ENCODE assay signal across 20 mouse cellular contexts in the genomic region with DNA sequence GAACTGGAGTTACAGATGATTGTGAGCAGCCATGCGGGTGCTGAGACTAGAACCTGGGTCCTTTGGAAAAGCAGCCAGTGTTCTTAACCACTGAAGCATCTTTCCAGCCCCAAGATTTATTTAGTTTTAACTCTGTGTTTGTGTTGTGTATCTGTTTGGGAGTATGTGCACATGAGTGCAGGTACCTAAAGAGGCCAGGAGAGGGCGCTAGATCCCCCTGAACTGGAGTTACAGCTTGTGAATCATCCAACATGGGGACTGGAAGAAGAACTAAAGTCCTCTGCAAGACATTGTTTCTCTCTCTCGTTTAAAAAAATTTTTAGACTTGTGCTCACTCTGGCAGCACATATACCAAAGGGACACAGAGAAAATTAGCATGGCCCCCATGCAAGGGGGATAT. TPM values are rescaled to one million over a fixed set of nuclear protein-coding genes. Genes with fewer than 3 reads are reported as not detected.
DNase-seq lines count a peak whose midpoint lies in the region; ATAC-seq and TF ChIP-seq lines count a peak whose summit lies in the region.
"Had no signal": no experiment of that assay in that cellular context is flagged by ENCODE, and none has a peak within 500 bp of the region (broad histone marks: within the 10 kb centered on the region; RNA-seq: fewer than 3 reads in every experiment).

No protein-coding gene starts in this region.

- H3K9me3 ChIP-seq in kidney, postnatal 0 days (replicated peaks; ENCODE audit: low read length) = no peaks in the 10 kb centered on the region
- H3K9me3 ChIP-seq: embryonic facial prominence, embryonic 13.5 days; limb, embryonic 10.5 days; neural tube, embryonic 13.5 days had no signal

- H3K27me3 ChIP-seq in kidney, postnatal 0 days (ENCODE audit: insufficient read depth, low read length) = no peaks in the 10 kb centered on the region
- H3K27me3 ChIP-seq: embryonic facial prominence, embryonic 13.5 days; neural tube, embryonic 13.5 days had no signal

- peak; percentile 41; the same call in 1 of the 2 replicates for TF ChIP-seq CTCF in kidney, postnatal 0 days (IDR thresholded peaks at IDR 0.05; ENCODE audit: low read depth)
- peak; percentile 29; the same call in 1 of the 2 replicates for TF ChIP-seq CTCF in brain, embryonic 14.5 days (IDR thresholded peaks at IDR 0.05; ENCODE audit: borderline replicate concordance, extremely low read depth, insufficient read depth, insufficient read length)

- no peak overlapping the region for H3K9ac ChIP-seq in kidney, postnatal 0 days (ENCODE audit: low read depth, low read length)
- H3K9ac ChIP-seq: embryonic facial prominence, embryonic 13.5 days; liver, embryonic 13.5 days; neural tube, embryonic 13.5 days had no signal

- no peak overlapping the region for H3K4me3 ChIP-seq in kidney, postnatal 0 days (replicated peaks; ENCODE audit: low read depth, low read length)
- H3K4me3 ChIP-seq: embryonic facial prominence, embryonic 13.5 days; limb, embryonic 10.5 days; liver, embryonic 13.5 days; neural tube, embryonic 13.5 days had no signal

- WGBS in kidney, postnatal 0 days = 90% methylated on average over 3 of the region's 3 CpGs

- no peak overlapping the region for H3K27ac ChIP-seq in kidney, postnatal 0 days
- H3K27ac ChIP-seq: embryonic facial prominence, embryonic 13.5 days; limb, embryonic 10.5 days; liver, embryonic 13.5 days; neural tube, embryonic 13.5 days had no signal

- DNase-seq in cerebellum, adult 9-11 months = peak; percentile 21
- DNase-seq in cerebellum, adult 11 months = no peak
- no peak for DNase-seq in kidney, postnatal 0 days (ENCODE audit: low spot score)
- DNase-seq in kidney, postnatal 36 days = no peak
- peak; percentile 21 to 35 for DNase-seq in B cell, adult 2 months
- no peak for DNase-seq in brain, embryonic 14.5 days (ENCODE audit: low read depth)
- no peak for DNase-seq in adrenal gland, adult 18-20 months (ENCODE audit: low spot score in 2 of 2)
- no peak for DNase-seq in frontal cortex, postnatal 36 days (ENCODE audit: low spot score in 2 of 2)
- DNase-seq: adrenal gland, adult 2 months; cerebellum, adult 11-12 months; gastrocnemius, postnatal 36 days; kidney, adult 9 months; liver, embryonic 13.5 days; lung, postnatal 36 days; thymus, postnatal 36 days had no signal

- no peak for TF ChIP-seq POLR2A in brain, embryonic 14.5 days (IDR thresholded peaks at IDR 0.05; ENCODE audit: borderline replicate concordance, extremely low read depth, insufficient read depth, insufficient read length, poor library complexity, severe bottlenecking)

- no peaks in the 10 kb centered on the region for H3K36me3 ChIP-seq in kidney, postnatal 0 days (ENCODE audit: insufficient read depth, low read length)
- H3K36me3 ChIP-seq: embryonic facial prominence, embryonic 13.5 days; limb, embryonic 10.5 days; liver, embryonic 13.5 days; neural tube, embryonic 13.5 days had no signal

- peaks cover 15% of the 10 kb centered on the region for H3K4me1 ChIP-seq in kidney, postnatal 0 days (replicated peaks; ENCODE audit: insufficient read depth, low read length)

- ATAC-seq in kidney, postnatal 0 days (replicated peaks; ENCODE audit: low FRiP score, low read depth) = no peak
- ATAC-seq: hindbrain, embryonic 16.5 days had no signal

- no peak overlapping the region for H3K4me2 ChIP-seq in kidney, postnatal 0 days (ENCODE audit: low read length)
- H3K4me2 ChIP-seq: embryonic facial prominence, embryonic 13.5 days; heart, embryonic 11.5 days; liver, embryonic 13.5 days; neural tube, embryonic 13.5 days had no signal

RNA-seq across cellular contexts. Expression of a gene that starts 4.4 kb away (rescaled TPM):
- polyA plus RNA-seq in kidney, postnatal 0 days (2015; fragmentation: Nextera tagmentation; extraction: Ambion mirVana) = 37.8 and 38.5 TPM in 2 replicates
- 102 and 136 TPM in 2 replicates for polyA plus RNA-seq in brain, embryonic 14.5 days (2012; rRNA removed)
- total RNA-seq in adrenal gland, adult 18-20 months (2021) = 100 to 1,000 TPM; 198 to 199 TPM

Comparison
In these comparisons a context has a peak if more than half of its experiments do, and no peak if none do; other contexts are left out.
1. DNase-seq: peak in cerebellum, adult 9-11 months (single experiment) and B cell, adult 2 months (2 of 2); none in cerebellum, adult 11 months (single experiment), kidney, postnatal 0 days (single experiment), kidney, postnatal 36 days (0 of 2), brain, embryonic 14.5 days (single experiment), adrenal gland, adult 18-20 months (0 of 2) and frontal cortex, postnatal 36 days (0 of 2).